Mouse (Mus musculus) thymus, adult 2 months (tissue): ENCODE results near the gene Olfr55. TPM values are rescaled to one million over a fixed set of nuclear protein-coding genes. Genes with fewer than 3 reads are reported as not detected.
"Not testable (repeated sequence)": the region's sequence is repeated elsewhere in the genome, so short reads cannot be mapped to it uniquely, and the experiment has no call there.

ENCODE experiments used
- DNase-seq: peaks from one replicate; pipeline ENCODE4 v3.0.0; 2021
- H3K27ac ChIP-seq: fragments of 200-500 bp; 2 replicates; pipeline ENCODE4 v1.5.1; 2012; ENCODE audit warnings: low read length, control low read depth; ENCODE audit not compliant: control insufficient read depth, insufficient read depth
- H3K27me3 ChIP-seq: fragments of 200-500 bp; 2 replicates; pipeline ENCODE4 v1.6.1; 2012; ENCODE audit warnings: mild to moderate bottlenecking, low read length, moderate library complexity, mixed read lengths; ENCODE audit not compliant: control insufficient read depth, insufficient read depth
- H3K36me3 ChIP-seq: fragments of 200-500 bp; 2 replicates; pipeline ENCODE4 v1.6.1; 2012; ENCODE audit warnings: mild to moderate bottlenecking, low read length, moderate library complexity; ENCODE audit not compliant: control insufficient read depth, insufficient read depth
- H3K4me1 ChIP-seq: fragments of 200-500 bp; replicated peaks from 2 replicates; pipeline ENCODE4 v1.6.1; 2012; ENCODE audit warnings: low read length; ENCODE audit not compliant: control insufficient read depth, insufficient read depth
- H3K4me3 ChIP-seq: fragments of 200-500 bp; 2 replicates; pipeline ENCODE4 v1.5.1; 2012; ENCODE audit warnings: mild to moderate bottlenecking, low read length, control low read depth, moderate library complexity; ENCODE audit not compliant: control insufficient read depth, insufficient read depth
- CTCF ChIP-seq: fragments of 200-500 bp; IDR thresholded peaks from 2 replicates; pipeline ENCODE4 v1.5.1; 2012; ENCODE audit warnings: mild to moderate bottlenecking, control low read depth, low read length, moderate library complexity, borderline replicate concordance; ENCODE audit not compliant: control insufficient read depth, poor library complexity, insufficient read depth; ENCODE audit errors: extremely low read depth
- POLR2A ChIP-seq: fragments of 200-500 bp; IDR thresholded peaks from 2 replicates; pipeline ENCODE4 v1.6.1; 2012; ENCODE audit warnings: mild to moderate bottlenecking, low read length, control low read depth, moderate library complexity; ENCODE audit not compliant: control insufficient read depth, poor library complexity, insufficient read depth; ENCODE audit errors: extremely low read depth
- WGBS: fragments of 180-500 bp; shearing (Covaris S2); methylation state at CpG from one replicate; pipeline ENCODE4 v1.1.7; 2018; 5-methylcytosine and 5-hydroxymethylcytosine counted together
- polyA plus RNA-seq: library from polyadenylated mRNA; depleted of rRNA; stranded (reverse); fragments of >200 nt; gene quantifications from 2 replicates; pipeline ENCODE4 v1.2.3, GENCODE M21; 2012; rRNA removed

The Olfr55 gene
- polyA plus RNA-seq: not detected in 2 replicates

- H3K4me3 ChIP-seq, H3K4me1 ChIP-seq, H3K27ac ChIP-seq, H3K27me3 ChIP-seq, DNase-seq, H3K36me3 ChIP-seq: not testable (repeated sequence)
- 82% methylated on average over 1 of the region's 1 CpGs for WGBS
These were observed at the start of gene Olfr55 for GRCm38 (mm10) chr17:33168147-33168546. Olfr55 (plus strand) TSS chr17:33168447.

- TF ChIP-seq CTCF (no peak), POLR2A (no peak)
These were observed 43.7 kb upstream of the Olfr55 start for GRCm38 (mm10) chr17:33124546-33124945.

GRCm38 (mm10) chr17:33126257-33126656, 42.0 kb upstream of the Olfr55 start:
- Histone ChIP-seq H3K4me3 (no peak overlapping the region), H3K36me3 (no peaks in the 10 kb centered on the region), H3K27ac (no peak overlapping the region), H3K27me3 (no peaks in the 10 kb centered on the region), H3K4me1 (no peaks in the 10 kb centered on the region)
- no peak for DNase-seq
- TF ChIP-seq CTCF (no peak), POLR2A (no peak)
- 64% methylated on average over 2 of the region's 2 CpGs for WGBS

More at GRCm38 (mm10) chr17:33124546-33124945, 43.7 kb upstream of the Olfr55 start:
- H3K27me3 ChIP-seq: no peaks in the 10 kb centered on the region
- H3K27ac ChIP-seq: no peak overlapping the region
- no peaks in the 10 kb centered on the region for H3K36me3 ChIP-seq
- H3K4me3 ChIP-seq: no peak overlapping the region
- DNase-seq: no peak
- H3K4me1 ChIP-seq: no peaks in the 10 kb centered on the region

- no peak for DNase-seq
- no peaks in the 10 kb centered on the region for H3K36me3 ChIP-seq
- H3K4me3 ChIP-seq: no peak within 1 kb of the TSS
- 81% methylated on average over 18 of the region's 18 CpGs for WGBS
- H3K4me1 ChIP-seq: no peaks in the 10 kb centered on the region
- no peak within 1 kb of the TSS for H3K27ac ChIP-seq
- TF ChIP-seq CTCF (no peak), POLR2A (no peak)
- H3K27me3 ChIP-seq: no peaks in the 10 kb centered on the region
These were observed 28.9 kb upstream of the Olfr55 start, which contains the start of gene Morc2b for GRCm38 (mm10) chr17:33139261-33139820. Morc2b (minus strand) TSS chr17:33139683.

GRCm38 (mm10) chr17:33191002-33191401, 22.8 kb downstream of the Olfr55 start, which contains the start of gene Olfr239:
Olfr239 (plus strand) TSS chr17:33191302.
- not testable (repeated sequence) for H3K27ac ChIP-seq, H3K27me3 ChIP-seq, H3K4me3 ChIP-seq, H3K4me1 ChIP-seq, DNase-seq, H3K36me3 ChIP-seq
- no CpG with 5 or more reads among the region's 2 CpGs for WGBS

GRCm38 (mm10) chr17:33221590-33221989, 53.3 kb downstream of the Olfr55 start, which contains the start of gene Olfr1564:
Olfr1564 (minus strand) TSS chr17:33221690.
- DNase-seq: no peak
- no peak within 1 kb of the TSS for H3K27ac ChIP-seq
- WGBS: 89% methylated on average over 2 of the region's 2 CpGs
- no peak within 1 kb of the TSS for H3K4me3 ChIP-seq
- no peaks in the 10 kb centered on the region for H3K27me3 ChIP-seq
- H3K36me3 ChIP-seq: no peaks in the 10 kb centered on the region
- no peaks in the 10 kb centered on the region for H3K4me1 ChIP-seq
- TF ChIP-seq POLR2A: no peak
- TF ChIP-seq CTCF: no peak

Other genes starting within 250 kb of the Olfr55 start
- gene Cyp4f13, start 221.0 kb upstream of the Olfr55 start, polyA plus RNA-seq: 38.7 and 39.0 TPM in 2 replicates
- gene Zfp472, start 202.6 kb upstream of the Olfr55 start, polyA plus RNA-seq: 2.0 TPM in 2 replicates
- gene Zfp952, start 175.3 kb upstream of the Olfr55 start, polyA plus RNA-seq: 4.9 and 6.4 TPM in 2 replicates
- gene Zfp763, start 135.0 kb upstream of the Olfr55 start, polyA plus RNA-seq: 1.1 and 1.2 TPM in 2 replicates
- not detected in 2 replicates for gene 4921501E09Rik, start 100.4 kb upstream of the Olfr55 start, polyA plus RNA-seq
- gene Zfp563, start 79.1 kb upstream of the Olfr55 start, polyA plus RNA-seq: 2.1 and 2.4 TPM in 2 replicates
- gene Morc2b, start 28.8 kb upstream of the Olfr55 start, polyA plus RNA-seq: not detected in 2 replicates
- not detected in 2 replicates for gene Olfr239, start 22.9 kb downstream of the Olfr55 start, polyA plus RNA-seq
- gene Olfr1564, start 53.2 kb downstream of the Olfr55 start, polyA plus RNA-seq: not detected in 2 replicates
- gene Zfp955a, start 86.7 kb downstream of the Olfr55 start, polyA plus RNA-seq: 2.6 and 2.8 TPM in 2 replicates
- gene Olfr63, start 96.2 kb downstream of the Olfr55 start, polyA plus RNA-seq: not detected in 2 replicates
- gene Zfp955b, start 121.1 kb downstream of the Olfr55 start, polyA plus RNA-seq: 4.0 and 4.8 TPM in 2 replicates
- gene Zfp81, start 190.4 kb downstream of the Olfr55 start, polyA plus RNA-seq: 2.6 TPM in 2 replicates
- 5.9 and 6.3 TPM in 2 replicates for gene Zfp101, start 226.2 kb downstream of the Olfr55 start, polyA plus RNA-seq